Mouse (Mus musculus) layer of hippocampus, adult 2 months (tissue): ENCODE data around the gene Tmem181a. TPM values are rescaled to one million over a fixed set of nuclear protein-coding genes. Genes with fewer than 3 reads are reported as not detected.
"Not testable (repeated sequence)": the region's sequence is repeated elsewhere in the genome, so short reads cannot be mapped to it uniquely, and the experiment has no call there.

Source experiments
- DNase-seq, 2 experiments: peaks; one replicate each; pipeline ENCODE4 v3.0.0; 2022; ENCODE audit warnings: low spot score in 2 of 2
- H3K27ac ChIP-seq: fragments of 200-600 bp; 2 replicates; pipeline ENCODE4 v1.8.1; 2022
- H3K4me3 ChIP-seq: fragments of 200-600 bp; 2 replicates; pipeline ENCODE4 v1.8.1; 2022; ENCODE audit warnings: mild to moderate bottlenecking
- total RNA-seq, 2 experiments: library from RNA; stranded (reverse); gene quantifications; 2 replicates each; pipeline ENCODE4 v1.2.3; 2021

Gene Tmem181a
- total RNA-seq, 2 experiments from 2014 or later: 51.4 to 52.3 TPM

DNA sequence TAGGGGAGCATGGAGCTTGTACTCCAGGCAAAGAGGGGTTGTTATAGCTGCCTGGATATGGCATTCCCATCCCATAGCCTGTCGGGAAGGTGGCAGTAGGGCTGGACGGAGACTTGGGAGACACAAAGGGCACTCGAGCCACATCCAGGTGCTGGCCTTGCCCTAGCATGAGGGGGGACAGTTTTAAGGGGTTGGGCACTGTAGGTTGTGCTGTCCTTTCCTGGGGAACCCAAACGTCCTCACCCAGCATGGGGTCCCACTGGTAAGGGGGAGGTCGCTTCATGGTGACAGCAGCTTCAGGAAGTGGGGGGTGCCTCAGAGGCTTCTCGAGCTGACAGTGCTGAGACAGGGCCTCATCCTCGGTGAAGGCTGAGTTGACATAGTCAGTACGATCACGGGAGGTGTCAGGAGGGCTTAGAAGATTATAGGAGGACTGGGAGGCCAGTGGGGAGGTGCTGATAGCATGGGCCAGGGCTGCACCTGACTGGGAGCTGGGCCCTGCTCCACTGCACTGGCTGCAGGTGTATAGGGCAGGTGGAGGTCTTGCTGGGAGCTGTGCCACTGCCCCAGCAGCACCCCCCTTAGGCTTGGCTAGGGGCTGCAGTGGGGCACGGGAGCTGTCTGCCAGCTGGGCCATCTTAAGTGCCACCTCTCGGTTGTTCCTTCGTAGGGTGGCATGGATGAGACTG is 86.1 kb downstream of the Tmem181a start:
- not testable (repeated sequence) for DNase-seq, H3K4me3 ChIP-seq, H3K27ac ChIP-seq

- H3K27ac ChIP-seq, H3K4me3 ChIP-seq, DNase-seq: not testable (repeated sequence)
Measured at GRCm38 (mm10) chr17:6355256-6355655, 98.6 kb downstream of the Tmem181a start.

Other genes starting within 250 kb of the Tmem181a start
- 10 to 100 TPM; 17.2 to 18.4 TPM for gene Serac1, start 177.1 kb upstream of the Tmem181a start, total RNA-seq
- 100 to 1,000 TPM; 121 to 126 TPM for gene Gtf2h5, start 177.1 kb upstream of the Tmem181a start, total RNA-seq
- 100 to 1,000 TPM; 304 to 306 TPM for gene Tulp4, start 150.4 kb upstream of the Tmem181a start, total RNA-seq
- 10 to 100 TPM in 1 of 2 experiments, 1 to 10 TPM in 1; 9.4 to 10.3 TPM for gene Dynlt1a, start 60.6 kb downstream of the Tmem181a start, total RNA-seq
- 10 to 100 TPM; 44.1 to 45.3 TPM for gene Dynlt1b, start 173.3 kb downstream of the Tmem181a start, total RNA-seq